Mouse (Mus musculus): ENCODE measurements around the gene Os9. TPM values are rescaled to one million over a fixed set of nuclear protein-coding genes. Genes with fewer than 3 reads are reported as not detected.
A peak's percentile ranks its signal among the peaks of the same experiment; 100 is the strongest.
"Not testable (repeated sequence)": the region's sequence is repeated elsewhere in the genome, so short reads cannot be mapped to it uniquely, and the experiment has no call there.

Gene Os9
- polyA plus RNA-seq, 1 experiment from 2014 or later, result 117 TPM

DNA sequence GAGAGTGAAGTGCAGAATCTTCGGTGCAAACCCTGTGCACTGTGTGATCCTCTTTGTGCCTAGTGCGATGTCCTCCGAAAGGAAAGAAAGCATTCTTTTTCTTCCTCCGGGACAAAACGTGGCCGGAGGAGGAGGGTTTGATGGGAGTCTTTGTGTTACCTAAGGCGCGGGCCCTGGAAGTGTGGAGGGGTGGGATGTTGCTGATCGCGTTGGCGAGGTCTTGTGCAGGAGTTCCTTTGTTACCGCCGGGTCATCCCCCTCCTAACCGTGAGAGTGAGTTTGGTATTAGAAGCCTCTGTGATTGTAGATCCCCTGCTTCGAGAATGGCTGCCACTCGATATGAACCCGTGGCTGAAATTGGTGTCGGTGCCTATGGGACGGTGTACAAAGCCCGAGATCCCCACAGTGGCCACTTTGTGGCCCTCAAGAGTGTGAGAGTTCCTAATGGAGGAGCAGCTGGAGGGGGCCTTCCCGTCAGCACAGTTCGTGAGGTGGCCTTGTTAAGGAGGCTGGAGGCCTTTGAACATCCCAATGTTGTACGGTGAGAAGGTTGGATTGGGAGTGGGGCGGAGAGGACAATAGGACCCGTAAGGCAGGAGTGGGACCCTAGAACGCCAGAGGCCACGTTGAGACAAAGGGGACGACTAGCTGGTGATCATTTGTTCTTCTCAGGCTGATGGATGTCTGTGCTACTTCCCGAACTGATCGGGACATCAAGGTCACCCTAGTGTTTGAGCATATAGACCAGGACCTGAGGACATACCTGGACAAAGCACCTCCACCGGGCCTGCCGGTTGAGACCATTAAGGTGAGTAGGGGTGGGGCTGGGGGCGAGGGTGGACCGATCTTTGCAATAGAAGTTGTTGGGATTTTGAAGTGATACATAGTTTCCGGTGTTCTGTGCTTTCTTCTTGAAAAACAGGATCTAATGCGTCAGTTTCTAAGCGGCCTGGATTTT is 56.7 kb downstream of the Os9 start:
- H3K4me1 ChIP-seq, result peaks cover 52% of the 10 kb centered on the region
- H3K27ac ChIP-seq (replicated peaks), result peak overlapping the region; percentile 93
- peak overlapping the region; percentile 79 for H3K4me3 ChIP-seq
- H3K36me3 ChIP-seq, result peaks cover 43% of the 10 kb centered on the region
- H3K9ac ChIP-seq (replicated peaks), result peak overlapping the region; percentile 89
- H3K27me3 ChIP-seq, result no peaks in the 10 kb centered on the region
- peak overlapping the region; percentile 75 for H3K4me2 ChIP-seq (replicated peaks)
- no peaks in the 10 kb centered on the region for H3K9me3 ChIP-seq
- 10% methylated on average over 37 of the region's 37 CpGs for WGBS
- ATAC-seq (replicated peaks), result peak; percentile 6; the same call in 1 of the 2 replicates

DNA sequence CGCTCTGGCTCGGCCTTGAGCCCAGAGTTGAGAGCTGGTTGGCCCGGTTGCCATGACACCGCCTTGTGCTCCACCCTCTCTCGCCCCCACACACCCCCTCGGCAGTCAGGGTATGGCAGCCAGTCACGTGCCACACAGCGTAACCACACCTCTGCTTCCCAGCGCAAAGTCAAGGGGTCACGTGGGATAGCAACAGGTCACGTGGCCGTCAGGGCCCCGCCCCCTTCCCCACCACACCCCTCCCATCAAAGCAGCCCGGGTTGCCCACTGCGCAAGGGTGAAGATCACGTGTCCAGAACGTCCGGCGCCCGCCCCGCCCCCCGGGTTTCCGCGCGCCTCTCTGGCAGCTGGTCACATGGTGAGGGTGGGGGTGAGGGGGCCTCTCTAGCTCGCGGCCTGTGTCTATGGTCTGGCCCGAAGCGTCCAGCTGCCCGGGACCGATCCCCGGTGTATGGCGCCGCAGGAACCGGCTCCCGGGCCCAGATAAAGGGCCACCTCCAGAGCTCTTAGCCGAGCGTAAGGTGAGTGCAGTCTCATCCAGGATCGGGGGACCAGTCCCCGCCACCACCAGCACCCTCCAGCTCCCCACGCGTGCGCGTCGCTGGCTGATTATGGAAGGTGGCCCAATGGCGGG is 57.6 kb downstream of the Os9 start, which contains the start of gene Cdk4:
Gene Cdk4 (plus strand): TSS at position 296 of the 634 bp plus-strand sequence.
- 0% methylated on average over 37 of the region's 46 CpGs for WGBS
- H3K27ac ChIP-seq (replicated peaks), result peak within 1 kb of the TSS; percentile 93
- peak within 1 kb of the TSS; percentile 89 for H3K9ac ChIP-seq (replicated peaks)
- ATAC-seq (replicated peaks), result peak; percentile 86
- H3K4me2 ChIP-seq (replicated peaks), result peak within 1 kb of the TSS; percentile 75
- H3K36me3 ChIP-seq, result peaks cover 39% of the 10 kb centered on the region
- peak within 1 kb of the TSS; percentile 79 for H3K4me3 ChIP-seq
- peaks cover 50% of the 10 kb centered on the region for H3K4me1 ChIP-seq
- no peaks in the 10 kb centered on the region for H3K9me3 ChIP-seq
- H3K27me3 ChIP-seq, result no peaks in the 10 kb centered on the region

DNA sequence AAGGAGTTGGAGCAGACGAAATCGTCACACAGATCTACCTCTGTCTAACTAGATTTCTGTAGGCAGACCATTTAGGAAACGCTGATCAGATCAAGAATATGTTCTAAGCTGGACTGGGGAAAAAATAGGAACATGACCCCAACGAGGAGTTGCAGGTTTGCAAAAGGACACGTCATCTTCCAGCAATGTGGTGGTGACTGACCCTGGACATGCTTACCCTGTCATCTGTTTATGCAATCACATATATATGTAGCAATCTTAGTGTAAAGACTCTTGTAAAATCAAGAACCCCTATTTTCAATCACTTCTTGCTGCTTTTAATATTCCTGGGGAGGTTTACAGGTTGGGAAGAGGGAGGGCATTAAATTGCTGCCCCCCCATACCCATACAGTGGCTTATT is 58.4 kb downstream of the Os9 start:
- Histone ChIP-seq H3K9me3 (no peaks in the 10 kb centered on the region), H3K27me3 (no peaks in the 10 kb centered on the region), H3K4me3 (peak overlapping the region; percentile 79), H3K9ac (replicated peaks) (no peak overlapping the region), H3K4me1 (peaks cover 55% of the 10 kb centered on the region), H3K4me2 (replicated peaks) (peak overlapping the region; percentile 52), H3K27ac (replicated peaks) (peak overlapping the region; percentile 85), H3K36me3 (peaks cover 33% of the 10 kb centered on the region)
- WGBS, result 78% methylated on average over 5 of the region's 5 CpGs
- no peak for ATAC-seq (replicated peaks)

DNA sequence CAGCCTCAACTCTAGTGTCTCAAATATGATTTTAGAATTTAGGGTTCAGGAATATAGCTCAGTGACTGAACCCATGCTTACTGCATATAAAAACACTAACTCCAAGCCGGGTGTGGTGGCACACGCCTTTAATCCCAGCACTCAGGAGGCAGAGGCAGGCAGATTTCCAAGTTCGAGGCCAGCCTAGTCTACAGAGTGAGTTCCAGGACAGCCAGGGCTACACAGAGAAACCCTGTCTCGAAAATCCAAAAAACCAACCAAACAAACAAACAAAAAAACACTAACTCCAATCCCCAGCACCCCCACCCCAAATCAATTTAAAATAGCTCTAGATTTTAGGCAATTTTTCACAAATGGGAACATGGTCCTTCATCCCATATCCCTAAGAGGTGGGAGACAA is 58.8 kb downstream of the Os9 start:
- 88% methylated on average over 4 of the region's 4 CpGs for whole genome bisulfite sequencing
- H3K9ac ChIP-seq (replicated peaks); H3K9me3 ChIP-seq; H3K27me3 ChIP-seq; ATAC-seq (replicated peaks); H3K4me2 ChIP-seq (replicated peaks): not testable (repeated sequence)
- peak overlapping the region; percentile 85; the same call in 1 of the 2 replicates for H3K27ac ChIP-seq (replicated peaks)
- H3K4me3 ChIP-seq, result peak overlapping the region; percentile 79; the same call in 1 of the 2 replicates
- H3K4me1 ChIP-seq, result peaks cover 58% of the 10 kb centered on the region
- peaks cover 33% of the 10 kb centered on the region for H3K36me3 ChIP-seq

DNA sequence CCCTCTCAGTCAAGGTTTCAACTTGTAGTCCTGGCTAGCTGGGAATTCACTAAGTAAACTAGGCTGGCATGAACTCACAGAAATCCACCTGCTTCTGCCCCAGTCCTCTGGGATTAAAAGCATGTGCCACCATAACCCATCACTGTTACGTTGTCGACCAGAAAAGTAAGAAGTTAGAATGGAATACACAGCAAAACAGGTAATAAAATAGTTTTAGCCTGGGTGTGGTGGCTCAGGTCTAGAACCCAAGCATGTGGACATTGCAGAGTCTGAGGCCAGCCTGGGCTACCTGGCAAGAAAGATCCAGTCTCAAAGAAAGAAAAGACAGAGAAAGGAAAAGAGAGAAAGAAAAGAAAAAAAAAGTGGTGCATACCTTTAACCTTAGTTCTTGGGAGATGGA is 59.4 kb downstream of the Os9 start:
- H3K4me1 ChIP-seq, result peaks cover 58% of the 10 kb centered on the region
- H3K27ac ChIP-seq (replicated peaks), result peak overlapping the region; percentile 96
- peak overlapping the region; percentile 74 for H3K4me2 ChIP-seq (replicated peaks)
- H3K4me3 ChIP-seq, result peak overlapping the region; percentile 72
- peaks cover 31% of the 10 kb centered on the region for H3K36me3 ChIP-seq
- no peaks in the 10 kb centered on the region for H3K27me3 ChIP-seq
- WGBS, result 66% methylated on average over 2 of the region's 2 CpGs
- H3K9ac ChIP-seq (replicated peaks), result peak overlapping the region; percentile 76
- no peak for ATAC-seq (replicated peaks)
- no peaks in the 10 kb centered on the region for H3K9me3 ChIP-seq

DNA sequence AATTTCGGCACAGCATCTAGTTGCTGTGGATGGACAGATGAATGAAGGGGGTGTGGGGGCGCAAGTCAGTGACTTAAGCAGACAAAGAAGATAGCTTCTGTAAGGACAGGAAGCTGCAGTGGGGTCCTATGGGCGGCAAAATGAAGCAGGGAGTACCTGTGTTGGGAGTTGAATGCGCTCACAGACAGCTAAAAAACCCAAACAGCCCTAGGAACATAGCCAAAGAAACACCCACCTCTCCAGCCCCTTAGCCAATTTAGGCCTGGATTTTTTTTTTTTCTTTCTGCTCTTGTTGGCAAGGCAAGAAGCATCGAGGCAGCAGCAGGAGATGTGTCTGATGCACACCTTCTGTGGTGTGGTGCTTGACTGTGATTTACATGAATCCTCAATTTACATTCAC is 59.8 kb downstream of the Os9 start:
- H3K4me1 ChIP-seq, result peaks cover 59% of the 10 kb centered on the region
- no peak for ATAC-seq (replicated peaks)

DNA sequence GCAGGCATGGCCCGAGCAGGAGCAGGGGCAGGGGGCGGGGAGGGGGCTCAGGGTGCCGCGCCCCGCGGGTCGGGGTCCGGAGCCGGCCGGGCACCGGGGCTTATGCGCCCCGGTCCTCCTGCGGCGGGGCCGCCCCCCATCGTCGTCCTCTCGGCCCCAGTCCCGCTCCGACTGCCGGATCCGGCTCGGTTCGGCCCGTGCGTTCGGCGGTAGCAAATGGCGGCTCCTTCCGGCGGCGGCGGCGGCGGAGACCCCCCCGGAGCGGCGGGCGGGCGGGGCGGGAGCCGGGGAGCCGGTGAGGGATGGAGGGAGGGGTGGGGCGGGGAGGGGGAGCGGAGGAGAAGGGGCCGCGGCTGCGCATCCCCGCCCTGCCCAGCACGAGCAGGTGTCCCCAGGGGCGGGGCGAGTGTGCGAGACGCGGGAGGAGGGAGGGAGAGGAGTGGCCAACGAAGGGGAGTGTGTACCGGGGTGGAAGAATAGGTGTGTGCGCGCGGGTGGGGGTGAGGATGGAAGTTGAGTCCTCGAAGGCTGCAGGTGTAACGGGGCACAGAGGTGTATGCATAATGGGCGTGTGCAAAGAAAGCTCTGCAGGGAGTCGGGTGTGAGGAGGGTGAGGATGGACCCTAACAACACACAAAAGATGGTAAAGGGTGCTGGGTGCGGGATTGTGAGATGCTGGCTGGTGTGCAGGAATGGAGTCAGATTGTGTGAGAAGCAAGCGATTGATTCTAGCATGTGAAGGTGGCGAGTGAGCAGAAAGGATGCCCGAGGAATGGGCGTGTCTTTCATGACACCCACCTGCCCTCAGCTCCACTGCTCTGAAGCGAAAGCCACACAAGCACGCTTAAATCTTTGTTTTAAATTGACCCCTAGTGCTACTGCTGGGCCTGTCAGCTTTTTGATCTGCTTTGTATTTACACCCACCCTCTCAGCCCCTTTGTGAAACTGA is 60.7 kb downstream of the Os9 start, which contains the start of gene March9:
Gene March9 (minus strand): TSS at position 217 of the 949 bp plus-strand sequence.
- ATAC-seq (replicated peaks), result peak; percentile 44
- Histone ChIP-seq H3K4me3 (peak within 1 kb of the TSS; percentile 72), H3K36me3 (peaks cover 31% of the 10 kb centered on the region), H3K4me2 (replicated peaks) (peak within 1 kb of the TSS; percentile 74), H3K4me1 (peaks cover 54% of the 10 kb centered on the region), H3K9ac (replicated peaks) (peak within 1 kb of the TSS; percentile 76), H3K27me3 (no peaks in the 10 kb centered on the region), H3K9me3 (no peaks in the 10 kb centered on the region), H3K27ac (replicated peaks) (peak within 1 kb of the TSS; percentile 96)
- under 1% methylated on average over 65 of the region's 72 CpGs for whole genome bisulfite sequencing

More for the DNA sequence above, 59.8 kb downstream of the Os9 start:
- Histone ChIP-seq H3K27ac (replicated peaks) (peak overlapping the region; percentile 96), H3K4me3 (peak overlapping the region; percentile 72), H3K27me3 (no peaks in the 10 kb centered on the region), H3K9ac (replicated peaks) (peak overlapping the region; percentile 76), H3K36me3 (peaks cover 31% of the 10 kb centered on the region), H3K9me3 (no peaks in the 10 kb centered on the region), H3K4me2 (replicated peaks) (peak overlapping the region; percentile 74)
- 10% methylated on average over 5 of the region's 5 CpGs for WGBS

DNA sequence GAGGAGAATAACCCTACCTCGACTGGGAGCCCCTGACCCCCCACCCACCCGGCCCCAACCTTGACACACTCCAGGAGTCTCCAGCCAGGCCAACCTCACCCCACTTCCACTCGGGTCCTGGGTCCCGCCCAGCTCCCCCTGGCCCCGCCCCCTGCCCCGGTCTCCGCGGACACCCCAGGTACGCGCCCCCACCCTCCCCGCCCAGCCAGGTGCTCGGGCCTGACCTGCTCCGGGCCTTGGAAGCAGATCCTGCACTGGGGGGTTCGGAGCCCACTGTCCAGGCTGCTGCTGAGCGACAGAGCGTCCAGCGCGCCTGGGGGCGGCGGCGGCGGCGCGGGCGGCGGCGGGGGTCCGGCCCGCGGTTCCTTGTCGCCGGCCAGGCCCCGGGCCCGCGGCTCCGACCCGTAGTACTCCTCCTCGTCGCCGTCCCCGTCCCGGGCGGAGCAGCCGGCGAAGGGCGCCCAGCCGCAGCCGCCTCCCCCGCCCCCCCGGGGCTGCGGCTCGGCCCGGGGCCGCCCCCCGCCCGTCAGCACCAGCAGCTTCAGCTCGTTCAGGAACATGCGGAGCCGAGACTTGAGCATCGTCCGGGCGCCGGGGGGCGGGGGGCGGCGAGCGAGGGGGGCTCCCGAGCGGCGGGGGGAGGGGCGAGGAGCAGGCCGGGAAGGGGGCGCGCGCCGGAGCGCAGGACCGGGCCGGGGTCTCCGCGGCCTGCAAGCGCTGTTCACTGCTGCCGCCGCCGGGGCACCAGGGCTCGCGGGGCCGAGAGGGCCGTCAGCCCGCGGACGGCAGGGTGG is 61.6 kb downstream of the Os9 start:
- no peak for ATAC-seq (replicated peaks)
- peak overlapping the region; percentile 74 for H3K4me2 ChIP-seq (replicated peaks)
- H3K27ac ChIP-seq (replicated peaks), result peak overlapping the region; percentile 96
- H3K9ac ChIP-seq (replicated peaks), result peak overlapping the region; percentile 76
- no peaks in the 10 kb centered on the region for H3K27me3 ChIP-seq
- no peaks in the 10 kb centered on the region for H3K9me3 ChIP-seq
- peaks cover 31% of the 10 kb centered on the region for H3K36me3 ChIP-seq
- peaks cover 46% of the 10 kb centered on the region for H3K4me1 ChIP-seq
- WGBS, result under 1% methylated on average over 74 of the region's 92 CpGs
- peak overlapping the region; percentile 72 for H3K4me3 ChIP-seq

DNA sequence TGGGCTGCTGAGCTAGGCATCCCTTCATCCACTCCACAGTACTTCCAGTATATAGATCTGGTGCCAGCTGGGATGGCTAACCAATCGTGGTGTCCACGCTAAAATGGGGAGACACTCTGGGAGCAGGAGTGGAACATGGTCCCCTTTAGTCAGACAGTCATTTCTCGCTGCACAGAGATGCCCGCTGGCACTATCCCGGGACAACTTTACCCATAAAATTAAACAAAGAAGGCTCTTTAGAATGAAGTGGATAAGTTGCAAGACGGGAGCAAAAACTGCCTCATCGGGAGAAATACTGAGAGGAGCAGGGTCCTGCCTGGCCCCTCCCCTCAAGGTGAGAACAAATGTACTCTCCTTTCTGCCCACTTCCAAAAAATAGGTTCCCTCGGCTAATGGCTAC is 62.2 kb downstream of the Os9 start:
- ATAC-seq (replicated peaks), result no peak
- Histone ChIP-seq H3K4me2 (replicated peaks) (peak overlapping the region; percentile 74), H3K9me3 (no peaks in the 10 kb centered on the region), H3K9ac (replicated peaks) (peak overlapping the region; percentile 76), H3K4me3 (peak overlapping the region; percentile 72), H3K27me3 (no peaks in the 10 kb centered on the region), H3K36me3 (peaks cover 38% of the 10 kb centered on the region), H3K4me1 (peaks cover 45% of the 10 kb centered on the region), H3K27ac (replicated peaks) (peak overlapping the region; percentile 47)
- WGBS, result 4% methylated on average over 8 of the region's 8 CpGs

DNA sequence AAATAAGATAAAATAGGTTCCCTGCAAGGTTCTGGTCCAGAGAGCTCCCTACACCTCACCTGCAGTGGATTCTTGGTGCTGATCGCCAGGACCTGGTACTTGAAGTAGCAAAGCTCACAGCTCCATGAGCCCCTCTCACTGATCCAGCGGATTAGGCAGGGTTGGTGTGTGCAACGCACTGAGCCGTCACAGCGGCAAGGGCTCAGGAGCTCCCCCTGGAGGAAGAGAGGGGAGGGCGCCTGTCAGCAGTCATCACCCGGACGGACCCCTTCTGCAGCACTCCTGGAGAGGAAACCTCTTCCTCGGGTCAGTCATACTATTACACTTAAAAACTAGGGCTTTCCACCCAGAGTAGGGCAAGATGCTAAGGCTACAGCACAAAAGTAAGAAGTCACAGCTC is 62.8 kb downstream of the Os9 start:
- no peaks in the 10 kb centered on the region for H3K9me3 ChIP-seq
- peak overlapping the region; percentile 76 for H3K9ac ChIP-seq (replicated peaks)
- H3K36me3 ChIP-seq, result peaks cover 39% of the 10 kb centered on the region
- no peaks in the 10 kb centered on the region for H3K27me3 ChIP-seq
- peak overlapping the region; percentile 72 for H3K4me3 ChIP-seq
- peak overlapping the region; percentile 47; the same call in 1 of the 2 replicates for H3K27ac ChIP-seq (replicated peaks)
- peak overlapping the region; percentile 74 for H3K4me2 ChIP-seq (replicated peaks)
- WGBS, result under 1% methylated on average over 9 of the region's 9 CpGs
- H3K4me1 ChIP-seq, result peaks cover 45% of the 10 kb centered on the region
- ATAC-seq (replicated peaks), result peak; percentile 17; the same call in 1 of the 2 replicates

Measured in forebrain, embryonic 15.5 days (tissue).